Mouse (Mus musculus) heart, embryonic 13.5 days (tissue): ENCODE measurements around the gene Dnah2. TPM values are rescaled to one million over a fixed set of nuclear protein-coding genes. Genes with fewer than 3 reads are reported as not detected.
A peak's percentile ranks its signal among the peaks of the same experiment; 100 is the strongest.

Source experiments
- ATAC-seq: fragments of 200-750 bp; cut with Nextera tagmentation; 2 replicates; pipeline ENCODE4 v1.8.0; 2017; ENCODE audit warnings: moderate TSS enrichment; ENCODE audit not compliant: insufficient number of reproducible peaks, low FRiP score, low TSS enrichment; ENCODE audit errors: extremely low read depth
- H3K27ac ChIP-seq: fragments of 300-500 bp; sonication (generic); replicated peaks from 2 replicates; pipeline ENCODE4 v1.5.1; 2015; ENCODE audit warnings: moderate library complexity, mild to moderate bottlenecking, inconsistent platforms
- H3K27me3 ChIP-seq: fragments of 300-500 bp; sonication (generic); replicated peaks from 2 replicates; pipeline ENCODE4 v1.6.1; 2015; ENCODE audit warnings: mild to moderate bottlenecking, inconsistent platforms
- H3K36me3 ChIP-seq: fragments of 300-500 bp; sonication (generic); 2 replicates; pipeline ENCODE4 v1.6.1; 2015; ENCODE audit warnings: mild to moderate bottlenecking, inconsistent platforms
- H3K4me1 ChIP-seq: fragments of 300-500 bp; sonication (generic); 2 replicates; pipeline ENCODE4 v1.6.1; 2015; ENCODE audit warnings: inconsistent platforms
- H3K4me2 ChIP-seq: fragments of 300-500 bp; sonication (generic); 2 replicates; pipeline ENCODE4 v1.6.1; 2015; ENCODE audit warnings: inconsistent platforms, mild to moderate bottlenecking, moderate library complexity
- H3K4me3 ChIP-seq: fragments of 300-500 bp; sonication (generic); 2 replicates; pipeline ENCODE4 v1.5.1; 2015; ENCODE audit warnings: moderate library complexity, mild to moderate bottlenecking, inconsistent platforms
- H3K9ac ChIP-seq: fragments of 300-500 bp; sonication (generic); 2 replicates; pipeline ENCODE4 v1.6.1; 2015; ENCODE audit warnings: inconsistent platforms, mild to moderate bottlenecking, moderate library complexity
- H3K9me3 ChIP-seq: fragments of 300-500 bp; sonication (generic); 2 replicates; pipeline ENCODE4 v1.6.1; 2016; ENCODE audit warnings: inconsistent platforms
- WGBS: fragments of 180-500 bp; shearing (Covaris S2); methylation state at CpG from one replicate; pipeline ENCODE4 v1.1.7; 2015; ENCODE audit warnings: mixed read lengths; 5-methylcytosine and 5-hydroxymethylcytosine counted together
- polyA plus RNA-seq: library from polyadenylated mRNA; unstranded; fragments of >200 nt; fragmentation: Nextera tagmentation; extraction: Ambion mirVana; gene quantifications from 2 replicates; pipeline ENCODE4 v1.2.1, GENCODE M21; 2015

Dnah2 gene
- 0.07 and 0.28 TPM in 2 replicates for polyA plus RNA-seq

GRCm38 (mm10) chr11:69549060-69549656, at the start of gene Dnah2:
Gene Dnah2, minus strand, starts transcription at chr11:69549110.
- 46% methylated on average over 12 of the region's 12 CpGs for WGBS
- peaks cover 29% of the 10 kb centered on the region for H3K27me3 ChIP-seq
- no peaks in the 10 kb centered on the region for H3K9me3 ChIP-seq
- H3K4me1 ChIP-seq = peaks cover 19% of the 10 kb centered on the region
- no peak within 1 kb of the TSS for H3K4me3 ChIP-seq
- H3K36me3 ChIP-seq = no peaks in the 10 kb centered on the region
- H3K9ac ChIP-seq = no peak within 1 kb of the TSS
- no peak within 1 kb of the TSS for H3K27ac ChIP-seq
- H3K4me2 ChIP-seq = no peak within 1 kb of the TSS
- no peak for ATAC-seq

- no peak for ATAC-seq
- H3K9ac ChIP-seq = no peak overlapping the region
- peaks cover 10% of the 10 kb centered on the region for H3K4me1 ChIP-seq
- H3K9me3 ChIP-seq = no peaks in the 10 kb centered on the region
- H3K4me2 ChIP-seq = no peak overlapping the region
- WGBS = 96% methylated on average over 6 of the region's 6 CpGs
- no peak overlapping the region for H3K27ac ChIP-seq
- no peak overlapping the region for H3K4me3 ChIP-seq
- H3K27me3 ChIP-seq = no peaks in the 10 kb centered on the region
- H3K36me3 ChIP-seq = peaks cover 55% of the 10 kb centered on the region
These were observed 45.9 kb upstream of the Dnah2 start for GRCm38 (mm10) chr11:69594853-69595252.

GRCm38 (mm10) chr11:69592799-69593198, 43.9 kb upstream of the Dnah2 start:
- Histone ChIP-seq H3K4me2 (no peak overlapping the region), H3K36me3 (peaks cover 76% of the 10 kb centered on the region), H3K27ac (0 out of 2 replicates have a peak overlapping the region, but pooled peaks have one; percentile 8), H3K4me1 (no peaks in the 10 kb centered on the region), H3K4me3 (no peak overlapping the region), H3K9me3 (no peaks in the 10 kb centered on the region), H3K9ac (no peak overlapping the region), H3K27me3 (no peaks in the 10 kb centered on the region)
- ATAC-seq = no peak
- WGBS = 87% methylated on average over 4 of the region's 4 CpGs

- H3K4me2 ChIP-seq = no peak overlapping the region
- H3K36me3 ChIP-seq = peaks cover 83% of the 10 kb centered on the region
- no peak overlapping the region for H3K4me3 ChIP-seq
- no peak for ATAC-seq
- H3K27me3 ChIP-seq = no peaks in the 10 kb centered on the region
- WGBS = 75% methylated on average over 7 of the region's 7 CpGs
- H3K9me3 ChIP-seq = no peaks in the 10 kb centered on the region
- no peaks in the 10 kb centered on the region for H3K4me1 ChIP-seq
- no peak overlapping the region for H3K27ac ChIP-seq
- H3K9ac ChIP-seq = no peak overlapping the region
These were observed 43.2 kb upstream of the Dnah2 start for GRCm38 (mm10) chr11:69591899-69592637.

- Histone ChIP-seq H3K9ac (no peak overlapping the region), H3K4me1 (no peaks in the 10 kb centered on the region), H3K27me3 (no peaks in the 10 kb centered on the region), H3K4me2 (no peak overlapping the region), H3K27ac (no peak overlapping the region), H3K36me3 (peaks cover 89% of the 10 kb centered on the region), H3K9me3 (no peaks in the 10 kb centered on the region), H3K4me3 (no peak overlapping the region)
- ATAC-seq = no peak
- WGBS = 88% methylated on average over 3 of the region's 3 CpGs
These were observed 42.5 kb upstream of the Dnah2 start for GRCm38 (mm10) chr11:69591424-69591823.

GRCm38 (mm10) chr11:69590622-69591021, 41.7 kb upstream of the Dnah2 start:
- Histone ChIP-seq H3K27ac (no peak overlapping the region), H3K4me1 (peaks cover 6% of the 10 kb centered on the region; the same call in 1 of the 2 replicates), H3K9me3 (no peaks in the 10 kb centered on the region), H3K27me3 (no peaks in the 10 kb centered on the region), H3K4me3 (no peak overlapping the region), H3K4me2 (no peak overlapping the region), H3K36me3 (peaks cover 85% of the 10 kb centered on the region), H3K9ac (no peak overlapping the region; the same call in 1 of the 2 replicates)
- no peak for ATAC-seq
- WGBS = 85% methylated on average over 8 of the region's 8 CpGs

- Histone ChIP-seq H3K9me3 (no peaks in the 10 kb centered on the region), H3K9ac (no peak overlapping the region), H3K4me2 (no peak overlapping the region), H3K27me3 (no peaks in the 10 kb centered on the region), H3K4me3 (no peak overlapping the region), H3K4me1 (peaks cover 17% of the 10 kb centered on the region; the same call in 1 of the 2 replicates), H3K36me3 (peaks cover 84% of the 10 kb centered on the region), H3K27ac (no peak overlapping the region)
- no peak for ATAC-seq
- 82% methylated on average over 22 of the region's 22 CpGs for WGBS
These were observed 40.4 kb upstream of the Dnah2 start for GRCm38 (mm10) chr11:69589207-69589834.

GRCm38 (mm10) chr11:69585718-69586325, 36.9 kb upstream of the Dnah2 start:
- Histone ChIP-seq H3K27ac (no peak overlapping the region), H3K4me1 (peaks cover 31% of the 10 kb centered on the region), H3K9ac (no peak overlapping the region), H3K9me3 (no peaks in the 10 kb centered on the region), H3K36me3 (peaks cover 68% of the 10 kb centered on the region), H3K4me2 (no peak overlapping the region), H3K4me3 (no peak overlapping the region), H3K27me3 (no peaks in the 10 kb centered on the region)
- 57% methylated on average over 7 of the region's 7 CpGs for WGBS
- ATAC-seq = no peak

- H3K27ac ChIP-seq = no peak overlapping the region
- H3K9me3 ChIP-seq = no peaks in the 10 kb centered on the region
- H3K4me2 ChIP-seq = no peak overlapping the region
- no peak overlapping the region for H3K4me3 ChIP-seq
- ATAC-seq = no peak
- H3K9ac ChIP-seq = no peak overlapping the region
- 92% methylated on average over 13 of the region's 13 CpGs for WGBS
- peaks cover 59% of the 10 kb centered on the region for H3K36me3 ChIP-seq
- H3K4me1 ChIP-seq = peaks cover 31% of the 10 kb centered on the region
- no peaks in the 10 kb centered on the region for H3K27me3 ChIP-seq
These were observed 36.0 kb upstream of the Dnah2 start for GRCm38 (mm10) chr11:69584937-69585336.

GRCm38 (mm10) chr11:69584008-69584407, 35.1 kb upstream of the Dnah2 start:
- no peak overlapping the region for H3K9ac ChIP-seq
- no peak overlapping the region for H3K27ac ChIP-seq
- H3K36me3 ChIP-seq = peaks cover 50% of the 10 kb centered on the region
- H3K4me2 ChIP-seq = no peak overlapping the region
- H3K27me3 ChIP-seq = no peaks in the 10 kb centered on the region
- H3K4me1 ChIP-seq = peaks cover 31% of the 10 kb centered on the region
- H3K4me3 ChIP-seq = no peak overlapping the region
- ATAC-seq = no peak
- 77% methylated on average over 7 of the region's 7 CpGs for WGBS
- H3K9me3 ChIP-seq = no peaks in the 10 kb centered on the region

- Histone ChIP-seq H3K9me3 (no peaks in the 10 kb centered on the region), H3K27me3 (no peaks in the 10 kb centered on the region), H3K4me3 (peak overlapping the region; percentile 85), H3K4me2 (peak overlapping the region; percentile 80), H3K4me1 (peaks cover 43% of the 10 kb centered on the region), H3K36me3 (peaks cover 35% of the 10 kb centered on the region), H3K27ac (peak overlapping the region; percentile 96; the same call in 1 of the 2 replicates), H3K9ac (peak overlapping the region; percentile 93)
- WGBS = 55% methylated on average over 9 of the region's 9 CpGs
- ATAC-seq = no peak
These were observed 33.4 kb upstream of the Dnah2 start for GRCm38 (mm10) chr11:69582230-69582805.
